Mouse (Mus musculus): ENCODE data around the gene Olfr1046. TPM values are rescaled to one million over a fixed set of nuclear protein-coding genes. Genes with fewer than 3 reads are reported as not detected.
"Not testable (repeated sequence)": the region's sequence is repeated elsewhere in the genome, so short reads cannot be mapped to it uniquely, and the experiment has no call there.

The Olfr1046 gene
- not detected in 2 replicates for polyA plus RNA-seq (2015; fragmentation: Nextera tagmentation; extraction: Ambion mirVana)

GRCm38 (mm10) chr2:86219214-86219613 lies at the start of gene Olfr1046:
Gene Olfr1046, minus strand, starts transcription at chr2:86219314.
- 71% methylated on average over 2 of the region's 2 CpGs for whole genome bisulfite sequencing
- ATAC-seq (replicated peaks) = no peak
- no peaks in the 10 kb centered on the region for H3K9me3 ChIP-seq
- H3K27ac ChIP-seq (replicated peaks) = no peak within 1 kb of the TSS
- H3K27me3 ChIP-seq = no peaks in the 10 kb centered on the region
- H3K4me1 ChIP-seq = no peaks in the 10 kb centered on the region
- H3K4me2 ChIP-seq (replicated peaks) = no peak within 1 kb of the TSS
- no peaks in the 10 kb centered on the region for H3K36me3 ChIP-seq
- no peak within 1 kb of the TSS for H3K9ac ChIP-seq (replicated peaks)
- no peak within 1 kb of the TSS for H3K4me3 ChIP-seq

DNA sequence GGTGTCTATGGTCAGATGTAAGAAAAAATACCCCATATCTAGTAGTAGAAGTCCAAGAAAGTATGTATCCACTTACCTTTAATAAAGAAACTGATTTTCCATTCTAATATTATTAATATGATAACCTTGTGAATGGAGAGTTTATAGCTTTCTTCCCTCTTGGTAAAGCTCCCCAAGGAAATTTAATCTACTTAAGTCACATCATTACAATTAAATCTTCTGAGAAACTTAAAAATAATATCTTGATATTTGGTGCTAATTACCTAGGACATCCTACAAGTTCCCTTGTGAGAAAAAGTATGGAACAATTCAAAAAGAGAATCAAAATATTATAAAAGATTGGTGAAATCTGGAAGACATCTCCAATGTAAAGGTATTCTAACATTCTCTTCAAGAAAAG lies 39.1 kb upstream of the Olfr1046 start, which contains the start of gene Olfr1049:
TSS of gene Olfr1049 (minus strand) at position 101 of the 400 bp plus-strand sequence.
- not testable (repeated sequence) for H3K4me2 ChIP-seq (replicated peaks); H3K27me3 ChIP-seq; H3K27ac ChIP-seq (replicated peaks); ATAC-seq (replicated peaks); H3K36me3 ChIP-seq; H3K9ac ChIP-seq (replicated peaks); H3K9me3 ChIP-seq; H3K4me1 ChIP-seq; H3K4me3 ChIP-seq

DNA sequence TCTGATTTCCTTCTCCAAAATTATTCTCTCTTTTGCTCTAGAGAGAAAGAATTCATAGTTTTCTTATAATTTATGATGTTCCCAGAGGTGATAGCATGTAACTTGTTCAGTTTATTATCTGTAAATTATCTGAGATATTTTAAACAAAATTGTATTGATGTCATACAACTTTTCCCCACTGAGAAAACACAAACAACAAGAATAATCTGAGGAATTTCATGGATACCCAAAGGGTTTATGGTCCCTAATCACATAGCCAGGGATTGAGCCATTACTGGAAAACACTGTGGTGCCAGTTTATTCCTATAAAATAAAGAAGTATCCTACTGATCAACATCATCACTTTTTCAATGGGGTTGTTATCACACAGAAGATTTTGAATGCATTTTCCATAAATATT lies 21.1 kb upstream of the Olfr1046 start, which contains the start of gene Olfr1048:
TSS of gene Olfr1048 (minus strand) at position 101 of the 400 bp plus-strand sequence.
- Histone ChIP-seq H3K9me3 (no peaks in the 10 kb centered on the region), H3K4me1 (no peaks in the 10 kb centered on the region), H3K27ac (replicated peaks) (no peak within 1 kb of the TSS), H3K27me3 (no peaks in the 10 kb centered on the region), H3K9ac (replicated peaks) (no peak within 1 kb of the TSS), H3K4me3 (no peak within 1 kb of the TSS), H3K36me3 (no peaks in the 10 kb centered on the region), H3K4me2 (replicated peaks) (no peak within 1 kb of the TSS)
- no peak for ATAC-seq (replicated peaks)

- H3K36me3 ChIP-seq = no peaks in the 10 kb centered on the region
- H3K27me3 ChIP-seq = no peaks in the 10 kb centered on the region
- H3K4me2 ChIP-seq (replicated peaks) = no peak within 1 kb of the TSS
- 95% methylated on average over 1 of the region's 1 CpGs for WGBS
- H3K4me3 ChIP-seq = no peak within 1 kb of the TSS
- ATAC-seq (replicated peaks) = no peak
- no peak within 1 kb of the TSS for H3K9ac ChIP-seq (replicated peaks)
- H3K9me3 ChIP-seq = no peaks in the 10 kb centered on the region
- no peak within 1 kb of the TSS for H3K27ac ChIP-seq (replicated peaks)
- no peaks in the 10 kb centered on the region for H3K4me1 ChIP-seq
Measured at GRCm38 (mm10) chr2:86231301-86231700, 12.2 kb upstream of the Olfr1046 start, which contains the start of gene Olfr1047. Gene Olfr1047, minus strand, starts transcription at chr2:86231401.

DNA sequence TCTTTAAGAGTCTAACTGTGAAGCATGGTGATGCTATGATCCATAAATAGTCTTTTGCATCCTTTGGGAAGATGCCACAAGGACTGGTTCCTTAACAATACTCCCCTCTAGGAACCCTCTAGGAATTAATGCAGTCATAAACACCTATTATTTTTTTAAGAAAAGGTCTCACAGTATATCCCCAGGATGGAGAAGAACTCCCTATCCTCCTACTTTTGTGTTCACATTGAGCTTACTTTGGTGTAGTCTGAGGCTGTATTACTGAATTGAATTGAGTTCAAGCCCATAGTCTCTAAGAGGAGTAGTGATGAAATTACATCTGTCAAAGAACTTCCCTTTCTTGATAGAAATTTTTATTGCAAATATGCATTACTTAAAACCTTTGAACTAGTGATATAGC lies 16.2 kb downstream of the Olfr1046 start, which contains the start of gene Olfr1045:
TSS of gene Olfr1045 (minus strand) at position 101 of the 400 bp plus-strand sequence.
- no peak within 1 kb of the TSS for H3K27ac ChIP-seq (replicated peaks)
- no peaks in the 10 kb centered on the region for H3K4me1 ChIP-seq
- no peaks in the 10 kb centered on the region for H3K36me3 ChIP-seq
- H3K9ac ChIP-seq (replicated peaks) = no peak within 1 kb of the TSS
- no peak within 1 kb of the TSS for H3K4me3 ChIP-seq
- H3K9me3 ChIP-seq = no peaks in the 10 kb centered on the region
- H3K27me3 ChIP-seq = no peaks in the 10 kb centered on the region
- H3K4me2 ChIP-seq (replicated peaks) = no peak within 1 kb of the TSS
- ATAC-seq (replicated peaks) = no peak

DNA sequence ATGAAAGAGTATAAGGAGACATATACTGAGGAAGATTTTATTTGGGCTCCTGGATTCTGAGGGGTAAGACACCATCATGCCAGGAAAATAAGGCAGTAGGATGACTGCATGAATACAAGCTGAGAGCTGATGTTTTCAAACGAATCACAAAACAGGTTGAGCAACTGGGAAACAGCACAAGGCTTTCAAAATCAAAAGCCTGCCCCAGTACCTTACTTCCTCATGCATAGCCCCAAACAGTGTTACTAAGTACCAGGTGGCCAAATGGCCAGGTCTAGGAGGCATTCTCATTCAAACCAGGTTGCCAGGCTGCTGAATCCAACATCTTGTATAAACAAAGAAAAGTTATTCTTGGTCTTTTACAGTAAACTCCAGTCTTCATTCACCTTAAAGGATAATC lies 23.3 kb downstream of the Olfr1046 start:
- Histone ChIP-seq H3K4me1 (no peaks in the 10 kb centered on the region), H3K9me3 (no peaks in the 10 kb centered on the region)
- ATAC-seq (replicated peaks) = no peak

GRCm38 (mm10) chr2:86185583-86185982 lies 33.5 kb downstream of the Olfr1046 start, which contains the start of gene Olfr52:
Gene Olfr52, minus strand, starts transcription at chr2:86185683.
- no peak for ATAC-seq (replicated peaks)
- H3K4me2 ChIP-seq (replicated peaks) = no peak within 1 kb of the TSS
- no peak within 1 kb of the TSS for H3K27ac ChIP-seq (replicated peaks)
- no peak within 1 kb of the TSS for H3K4me3 ChIP-seq
- H3K27me3 ChIP-seq = no peaks in the 10 kb centered on the region
- no peaks in the 10 kb centered on the region for H3K4me1 ChIP-seq
- no peak within 1 kb of the TSS for H3K9ac ChIP-seq (replicated peaks)
- no peaks in the 10 kb centered on the region for H3K9me3 ChIP-seq
- no peaks in the 10 kb centered on the region for H3K36me3 ChIP-seq

More for the DNA sequence above, 23.3 kb downstream of the Olfr1046 start:
- Histone ChIP-seq H3K4me3 (no peak overlapping the region), H3K27me3 (no peaks in the 10 kb centered on the region), H3K36me3 (no peaks in the 10 kb centered on the region), H3K27ac (replicated peaks) (no peak overlapping the region), H3K4me2 (replicated peaks) (no peak overlapping the region), H3K9ac (replicated peaks) (no peak overlapping the region)
- WGBS = 54% methylated on average over 1 of the region's 1 CpGs

DNA sequence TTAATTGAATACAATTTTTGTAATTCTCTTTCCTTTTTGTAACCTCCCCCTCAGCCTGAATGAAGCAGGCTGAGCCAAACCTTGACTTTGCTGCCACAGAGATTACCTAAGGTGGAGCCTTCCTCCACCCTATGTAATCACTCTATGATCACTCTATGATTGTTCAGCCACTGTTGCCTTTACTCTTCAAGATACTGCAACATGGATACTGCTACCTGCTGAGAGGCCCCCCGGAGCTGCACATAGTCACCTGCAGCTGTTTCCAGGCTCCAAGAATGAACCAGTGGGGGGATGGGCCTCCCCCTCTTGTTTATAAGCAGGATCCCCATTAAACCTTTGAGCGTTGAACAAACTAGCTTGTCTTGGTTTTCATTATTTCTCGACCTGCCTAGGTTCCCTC lies 39.2 kb downstream of the Olfr1046 start:
- Histone ChIP-seq H3K27me3 (no peaks in the 10 kb centered on the region), H3K4me2 (replicated peaks) (no peak overlapping the region), H3K4me1 (no peaks in the 10 kb centered on the region), H3K9ac (replicated peaks) (no peak overlapping the region), H3K27ac (replicated peaks) (no peak overlapping the region), H3K36me3 (no peaks in the 10 kb centered on the region), H3K4me3 (no peak overlapping the region), H3K9me3 (no peaks in the 10 kb centered on the region)
- no peak for ATAC-seq (replicated peaks)
- 80% methylated on average over 3 of the region's 3 CpGs for WGBS

GRCm38 (mm10) chr2:86177720-86178119 lies 41.4 kb downstream of the Olfr1046 start, which contains the start of gene Olfr1044:
Gene Olfr1044, minus strand, starts transcription at chr2:86177820.
- Histone ChIP-seq H3K4me3 (no peak within 1 kb of the TSS), H3K4me2 (replicated peaks) (no peak within 1 kb of the TSS), H3K9me3 (no peaks in the 10 kb centered on the region), H3K9ac (replicated peaks) (no peak within 1 kb of the TSS), H3K27ac (replicated peaks) (no peak within 1 kb of the TSS), H3K27me3 (no peaks in the 10 kb centered on the region), H3K4me1 (no peaks in the 10 kb centered on the region), H3K36me3 (no peaks in the 10 kb centered on the region)
- no peak for ATAC-seq (replicated peaks)

- not testable (repeated sequence) for H3K4me1 ChIP-seq; H3K4me3 ChIP-seq; H3K4me2 ChIP-seq (replicated peaks); H3K27ac ChIP-seq (replicated peaks); H3K27me3 ChIP-seq; H3K9me3 ChIP-seq; H3K9ac ChIP-seq (replicated peaks); ATAC-seq (replicated peaks); H3K36me3 ChIP-seq
- 88% methylated on average over 7 of the region's 7 CpGs for WGBS
Measured at GRCm38 (mm10) chr2:86175422-86175821, 43.7 kb downstream of the Olfr1046 start.

GRCm38 (mm10) chr2:86167422-86167821 lies 51.7 kb downstream of the Olfr1046 start, which contains the start of gene Olfr1043:
Gene Olfr1043, minus strand, starts transcription at chr2:86167522.
- H3K9ac ChIP-seq (replicated peaks) = no peak within 1 kb of the TSS
- H3K27me3 ChIP-seq = no peaks in the 10 kb centered on the region
- no peak within 1 kb of the TSS for H3K4me2 ChIP-seq (replicated peaks)
- no peak within 1 kb of the TSS for H3K4me3 ChIP-seq
- H3K9me3 ChIP-seq = no peaks in the 10 kb centered on the region
- H3K36me3 ChIP-seq = no peaks in the 10 kb centered on the region
- H3K4me1 ChIP-seq = no peaks in the 10 kb centered on the region
- no peak for ATAC-seq (replicated peaks)
- no peak within 1 kb of the TSS for H3K27ac ChIP-seq (replicated peaks)
- 90% methylated on average over 2 of the region's 2 CpGs for WGBS

All from forebrain, embryonic 15.5 days (tissue).